Mouse (Mus musculus) megakaryocyte, adult 5-6 weeks (primary cell): Measurements from ENCODE around the gene Plcd1. TPM values are rescaled to one million over a fixed set of nuclear protein-coding genes. Genes with fewer than 3 reads are reported as not detected.

ENCODE experiments used
- ATAC-seq: 2 replicates; pipeline ENCODE4 v1.8.0; 2016; ENCODE audit warnings: mild to moderate bottlenecking, inconsistent platforms; ENCODE audit not compliant: poor library complexity, severe bottlenecking
- total RNA-seq, 2 experiments: library from RNA; stranded (forward) in 1 of 2; stranded (reverse) in 1 of 2; fragments of 153-499, 151-499 nt in 1 of 2; fragments of 221-1000, 200-1000 nt in 1 of 2; gene quantifications; 2 replicates each; pipeline versions ENCODE4 v1.2.3 to v1.2.4; 2015 to 2017

Gene Plcd1
- total RNA-seq, 2 experiments from 2014 or later: 0.26 to 0.87 TPM

DNA sequence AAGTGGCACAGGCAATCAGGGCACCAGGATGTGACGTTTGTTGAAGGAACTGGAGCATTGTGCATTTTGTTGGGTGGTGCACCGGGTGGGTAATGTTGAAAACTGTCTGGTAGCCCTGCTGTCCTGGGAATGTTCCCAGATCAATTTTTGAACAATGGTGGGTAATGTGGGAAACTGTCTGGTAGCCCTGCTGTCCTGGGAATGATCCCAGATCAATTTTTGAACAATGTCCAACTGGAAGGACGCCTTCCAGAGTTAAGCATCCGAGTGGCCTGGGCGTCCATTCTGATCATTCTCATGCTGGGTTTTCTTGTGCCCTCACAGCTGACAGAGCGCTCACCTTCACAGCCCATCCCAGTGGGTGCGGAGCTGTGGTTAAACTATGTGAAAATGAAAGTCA lies 66.0 kb downstream of the Plcd1 start:
- ATAC-seq: no peak

DNA sequence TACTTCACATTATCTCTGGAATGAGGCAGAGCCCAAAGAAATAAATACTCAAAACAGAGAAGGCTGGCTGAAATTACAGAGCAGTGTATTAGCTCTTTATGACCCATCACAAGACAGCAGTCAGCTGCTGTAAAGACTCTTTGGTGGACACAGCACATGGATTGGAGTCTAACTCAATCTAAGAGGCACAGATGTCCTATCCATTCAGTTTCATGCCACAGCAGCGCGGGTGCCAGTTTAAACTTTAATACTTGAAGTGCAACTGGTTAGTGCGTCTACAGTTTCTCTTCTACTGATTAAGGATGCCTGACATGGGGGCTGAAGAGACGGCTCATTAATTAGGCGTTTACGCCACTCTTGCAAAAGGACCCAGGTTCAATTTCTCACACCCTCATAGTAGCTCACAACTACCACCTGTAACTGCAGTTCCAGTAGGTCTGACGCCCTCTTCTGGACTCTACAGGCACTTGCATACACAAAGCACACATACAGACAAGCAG lies 67.4 kb downstream of the Plcd1 start:
- ATAC-seq: no peak

DNA sequence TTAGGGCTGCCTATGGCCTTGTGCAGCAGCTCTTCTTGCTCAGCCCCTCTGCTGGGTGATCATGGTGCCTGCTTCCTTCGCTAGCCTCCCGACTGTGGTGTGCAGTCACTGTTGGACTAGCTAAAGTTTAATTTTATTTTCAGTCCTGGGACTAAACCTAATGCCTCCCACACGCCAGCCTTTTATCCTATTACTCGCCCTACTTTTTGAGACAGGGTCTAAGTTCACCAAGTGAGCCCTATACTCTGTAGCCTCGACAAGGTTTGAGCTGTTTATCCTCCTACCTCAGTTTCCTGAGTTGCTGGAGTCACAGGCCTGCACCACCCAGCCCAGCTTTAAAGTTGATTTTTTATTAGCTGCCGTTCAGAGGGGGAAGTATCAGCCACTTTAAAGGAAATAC lies 68.0 kb downstream of the Plcd1 start:
- no peak for ATAC-seq

DNA sequence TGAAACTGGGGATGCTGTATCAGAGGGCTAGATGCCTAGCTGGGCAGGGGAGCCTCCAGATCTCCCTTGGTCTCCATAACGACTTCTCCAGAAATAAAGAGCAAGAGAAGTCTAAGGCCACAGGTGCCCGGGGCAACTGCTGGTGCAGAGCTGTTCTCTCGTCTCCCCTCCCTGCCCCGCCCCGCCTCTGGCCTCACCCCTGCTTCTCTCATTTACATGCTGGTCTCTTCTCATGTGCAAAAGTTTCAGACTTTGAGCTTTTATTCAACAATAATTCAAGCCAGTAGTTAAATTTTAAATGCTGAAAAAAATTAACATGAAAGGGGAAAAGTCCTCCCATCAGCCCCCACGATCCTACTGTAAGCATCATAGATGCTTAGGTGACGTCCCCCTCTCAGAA lies 71.6 kb downstream of the Plcd1 start:
- no peak for ATAC-seq

Other genes with a start within 250 kb of the Plcd1 start
- gene Ctdspl, start 167.0 kb downstream of the Plcd1 start, total RNA-seq (2015): 17.3 and 17.8 TPM in 2 replicates
- 8.5 and 9.8 TPM in 2 replicates for gene Ctdspl, start 167.0 kb downstream of the Plcd1 start, total RNA-seq (2017)
- gene Vill, start 40.7 kb downstream of the Plcd1 start, total RNA-seq (2015): 17.0 and 22.8 TPM in 2 replicates
- 69.9 and 92.7 TPM in 2 replicates for gene Vill, start 40.7 kb downstream of the Plcd1 start, total RNA-seq (2017)
- gene Dlec1, start 9.0 kb upstream of the Plcd1 start, total RNA-seq (2015): not detected in 2 replicates
- gene Dlec1, start 9.0 kb upstream of the Plcd1 start, total RNA-seq (2017): not detected in 2 replicates
- 0.34 and 0.78 TPM in 2 replicates for gene Acaa1b, start 63.6 kb upstream of the Plcd1 start, total RNA-seq (2015)
- gene Acaa1b, start 63.6 kb upstream of the Plcd1 start, total RNA-seq (2017): not detected in 2 replicates
- gene Gm47289, start 65.7 kb upstream of the Plcd1 start, total RNA-seq (2015): not detected in 2 replicates
- not detected in 2 replicates for gene Gm47289, start 65.7 kb upstream of the Plcd1 start, total RNA-seq (2017)
- not detected in 2 replicates for gene Slc22a13, start 115.6 kb upstream of the Plcd1 start, total RNA-seq (2015)
- gene Slc22a13, start 115.6 kb upstream of the Plcd1 start, total RNA-seq (2017): not detected in 2 replicates
- 14.3 and 16.8 TPM in 2 replicates for gene Oxsr1, start 228.9 kb upstream of the Plcd1 start, total RNA-seq (2015)
- 35.1 and 36.9 TPM in 2 replicates for gene Oxsr1, start 228.9 kb upstream of the Plcd1 start, total RNA-seq (2017)
- 31.9 and 37.2 TPM in 2 replicates for gene Acaa1a, start 246.2 kb upstream of the Plcd1 start, total RNA-seq (2015)
- gene Acaa1a, start 246.2 kb upstream of the Plcd1 start, total RNA-seq (2017): 27.4 and 32.5 TPM in 2 replicates
- 91.9 and 92.2 TPM in 2 replicates for gene Myd88, start 247.9 kb upstream of the Plcd1 start, total RNA-seq (2015)
- gene Myd88, start 247.9 kb upstream of the Plcd1 start, total RNA-seq (2017): 61.1 and 62.7 TPM in 2 replicates